Mouse (Mus musculus): Measurements from ENCODE around the gene Ndufaf2.

Ndufaf2 gene

GRCm38 (mm10) chr13:108032789-108033188 is 125.6 kb downstream of the Ndufaf2 start:
- no peak for DNase-seq (ENCODE audit: low spot score)

- no peak for DNase-seq (ENCODE audit: low spot score)
Observed at GRCm38 (mm10) chr13:108025802-108026201, 132.6 kb downstream of the Ndufaf2 start.

GRCm38 (mm10) chr13:108017349-108017748 is 141.1 kb downstream of the Ndufaf2 start:
- DNase-seq (ENCODE audit: low spot score), result no peak

- DNase-seq (ENCODE audit: low spot score), result no peak
Observed at GRCm38 (mm10) chr13:108015166-108015565, 143.3 kb downstream of the Ndufaf2 start.

GRCm38 (mm10) chr13:108013839-108014238 is 144.6 kb downstream of the Ndufaf2 start:
- no peak for DNase-seq (ENCODE audit: low spot score)

DNA sequence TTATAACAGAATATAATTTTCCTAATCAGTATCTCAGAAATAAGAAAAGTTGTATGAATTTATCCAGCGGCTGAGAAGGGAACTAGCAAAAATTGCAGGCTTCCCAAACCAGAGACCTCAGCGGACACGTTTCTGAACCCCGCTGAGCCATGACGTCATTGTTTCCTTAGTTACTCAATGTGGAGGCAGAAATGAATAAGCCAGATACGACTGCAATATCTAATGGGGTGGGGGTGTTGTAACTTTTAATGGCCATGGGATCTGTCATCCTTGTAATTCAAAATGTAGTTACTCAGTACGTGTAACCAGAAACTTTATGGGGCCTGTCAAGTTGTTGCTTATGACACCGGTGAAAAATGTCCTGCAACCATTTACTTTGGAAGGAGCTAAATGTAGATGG is 145.3 kb downstream of the Ndufaf2 start:
- DNase-seq (ENCODE audit: low spot score), result no peak

- DNase-seq (ENCODE audit: low spot score), result no peak
Observed at GRCm38 (mm10) chr13:108007861-108008260, 150.6 kb downstream of the Ndufaf2 start.

- DNase-seq (ENCODE audit: low spot score), result no peak
Observed at GRCm38 (mm10) chr13:107996301-107996700, 162.1 kb downstream of the Ndufaf2 start.

GRCm38 (mm10) chr13:107995211-107995610 is 163.2 kb downstream of the Ndufaf2 start:
- DNase-seq (ENCODE audit: low spot score), result no peak

DNA sequence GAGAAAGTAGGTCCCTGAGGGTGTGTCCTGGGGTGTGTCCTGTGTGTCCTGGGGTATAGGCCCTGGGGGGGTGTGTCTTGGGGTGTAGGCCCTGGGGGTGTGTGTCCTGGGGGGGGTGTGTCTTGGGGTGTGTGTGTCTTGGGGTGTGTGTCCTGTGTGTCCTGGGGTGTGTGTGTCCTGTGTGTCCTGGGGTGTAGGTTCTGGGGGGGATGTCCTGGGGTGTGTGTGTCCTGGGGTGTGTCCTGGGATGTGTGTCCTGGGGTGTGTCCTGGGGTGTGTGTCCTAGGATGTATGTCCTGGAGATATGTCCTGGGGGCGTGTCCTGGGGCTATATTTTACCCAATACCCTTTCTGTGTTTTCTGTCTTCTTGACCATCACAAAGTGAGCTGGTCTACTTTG is 165.8 kb downstream of the Ndufaf2 start:
- DNase-seq (ENCODE audit: low spot score), result no peak

GRCm38 (mm10) chr13:107984641-107985040 is 173.8 kb downstream of the Ndufaf2 start:
- no peak for DNase-seq (ENCODE audit: low spot score)

- no peak for DNase-seq (ENCODE audit: low spot score)
Observed at GRCm38 (mm10) chr13:107984186-107984585, 174.2 kb downstream of the Ndufaf2 start.

DNA sequence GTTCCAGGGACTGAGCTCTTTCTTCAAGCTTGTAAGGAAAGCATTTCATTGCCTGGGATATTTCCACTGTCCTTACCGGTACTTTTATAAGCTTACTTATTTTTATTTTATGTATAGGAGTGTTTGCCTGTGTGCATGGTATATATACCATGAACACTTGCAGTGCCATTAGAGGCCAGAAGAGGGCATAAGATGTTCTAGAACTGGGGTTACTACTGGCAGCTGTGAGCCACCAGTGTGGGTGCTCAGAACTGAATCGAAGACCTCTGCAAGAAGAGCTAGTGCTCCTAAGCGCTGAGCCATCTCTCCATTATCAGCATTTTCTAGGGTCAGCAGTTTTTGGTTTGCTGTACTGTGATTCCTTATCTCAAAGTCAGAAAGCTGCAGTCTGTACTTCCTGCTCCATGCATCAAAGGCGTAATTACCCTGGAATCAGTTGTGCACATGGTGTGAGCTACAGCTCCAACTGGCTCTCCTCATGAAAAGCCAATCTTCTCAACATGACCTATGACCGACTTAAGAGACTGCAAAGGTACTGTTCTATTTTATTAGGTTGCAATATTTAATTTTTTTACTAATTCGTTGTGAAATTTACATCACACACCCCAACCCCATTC is 175.1 kb downstream of the Ndufaf2 start:
- no peak for DNase-seq (ENCODE audit: low spot score)

DNA sequence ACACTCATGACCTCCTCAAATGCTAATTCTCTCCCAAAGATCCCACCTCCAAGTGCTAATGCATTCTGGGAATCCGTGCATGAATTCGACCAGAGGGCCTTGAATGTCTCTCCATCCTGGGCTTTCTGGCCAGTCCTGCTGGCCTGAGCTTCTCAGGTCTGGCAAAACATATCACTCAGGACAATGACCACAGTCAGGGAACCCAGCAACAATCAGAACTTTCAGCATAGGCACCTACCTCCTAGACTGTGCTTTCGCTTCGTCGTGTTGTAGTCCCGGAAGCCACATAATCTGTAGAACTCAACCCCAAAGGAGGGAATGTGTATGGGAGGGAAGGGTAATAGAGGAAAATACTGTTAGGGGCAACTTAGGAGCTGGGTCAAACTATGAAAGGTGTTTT is 179.0 kb downstream of the Ndufaf2 start:
- DNase-seq (ENCODE audit: low spot score), result no peak

DNA sequence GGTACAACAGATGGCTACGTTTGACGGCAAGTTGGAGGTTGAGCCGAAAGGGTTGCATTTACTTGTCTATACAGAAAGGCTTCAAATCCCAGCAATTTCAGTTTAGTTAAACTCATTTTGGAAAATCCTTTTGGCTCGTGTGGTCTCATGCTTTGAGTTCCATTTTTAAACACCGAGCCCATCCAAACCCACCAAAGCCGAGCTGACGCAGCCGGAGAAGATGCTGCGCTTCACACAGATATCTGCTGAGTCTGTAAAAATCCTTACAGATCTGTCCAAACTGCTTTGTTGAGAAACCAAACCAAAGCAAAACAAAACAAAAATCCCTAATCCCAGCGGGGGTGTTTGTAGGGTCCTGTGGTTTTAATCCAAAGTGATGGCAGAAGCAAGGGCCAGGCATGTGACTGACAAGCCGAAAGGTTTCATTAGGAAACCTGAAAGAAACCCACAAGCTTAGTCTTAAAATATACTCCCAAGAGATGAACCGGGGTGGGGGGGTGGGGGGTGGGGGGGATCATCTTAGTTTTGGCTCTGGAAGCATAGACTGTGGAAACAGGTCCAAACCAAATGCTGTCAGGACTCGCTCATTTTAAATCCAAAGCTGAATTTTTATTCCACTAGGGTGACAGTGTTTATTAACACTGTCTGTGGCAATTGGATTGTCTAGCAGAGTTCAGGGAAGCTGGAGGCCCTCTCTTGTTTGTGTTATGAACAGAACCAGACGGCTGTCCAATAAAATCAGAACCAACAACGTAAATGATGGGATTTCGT is 181.4 kb downstream of the Ndufaf2 start:
- DNase-seq (ENCODE audit: low spot score), result no peak

GRCm38 (mm10) chr13:107972451-107972850 is 186.0 kb downstream of the Ndufaf2 start:
- no peak for DNase-seq (ENCODE audit: low spot score)

DNA sequence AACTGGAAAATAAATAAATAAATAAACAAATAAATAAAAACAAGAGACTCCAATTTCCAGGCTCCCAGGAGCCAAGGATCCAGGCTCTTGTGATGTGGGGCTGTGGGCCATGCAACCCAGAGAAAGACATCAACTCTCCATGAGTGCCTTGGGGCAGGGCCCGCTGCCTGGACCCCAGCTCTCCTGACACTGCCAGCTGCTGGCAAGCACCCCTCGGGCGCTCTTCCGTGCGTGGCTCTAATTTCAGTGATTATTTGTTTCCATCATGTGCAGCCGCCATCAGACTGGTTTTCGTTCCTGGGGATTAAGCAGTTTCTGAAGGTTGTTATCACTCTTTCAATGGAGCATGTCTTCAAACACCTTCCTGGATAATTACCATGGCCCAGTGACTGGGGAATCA is 186.6 kb downstream of the Ndufaf2 start:
- DNase-seq (ENCODE audit: low spot score), result no peak

DNA sequence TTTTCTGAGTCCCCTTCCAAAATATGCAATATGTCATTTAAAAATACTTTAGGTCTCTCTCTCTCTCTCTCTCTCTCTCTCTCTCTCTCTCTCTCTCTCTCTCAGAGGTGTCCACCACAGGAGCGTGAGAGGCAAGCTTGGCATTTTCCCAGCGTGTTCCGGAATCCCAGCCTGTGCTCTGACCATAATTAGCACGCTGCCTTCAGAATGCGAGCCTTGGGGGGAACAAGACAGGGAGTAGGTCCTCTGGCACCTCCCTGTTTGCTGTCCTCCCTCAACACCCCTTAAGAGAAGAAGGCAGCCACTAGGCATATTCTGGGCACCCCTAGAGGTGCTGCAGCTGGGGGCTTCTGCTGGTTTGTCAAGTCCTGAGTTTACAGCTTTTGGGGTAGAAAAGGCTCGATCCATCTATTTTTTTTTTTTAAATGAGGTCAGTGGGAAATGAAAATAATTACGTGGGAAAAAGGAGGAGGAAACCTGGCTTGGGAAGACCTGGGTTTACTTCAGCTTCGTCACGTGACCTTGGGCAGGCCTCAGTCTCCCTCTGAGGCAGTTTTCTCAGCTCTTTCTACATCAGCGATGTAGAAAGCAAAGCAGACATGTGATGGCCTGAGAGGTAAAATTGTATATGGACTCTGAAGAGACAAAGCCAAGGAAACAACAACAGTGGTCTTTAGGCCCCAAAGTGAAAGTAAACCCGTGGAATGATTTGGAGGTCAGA is 187.8 kb downstream of the Ndufaf2 start:
- DNase-seq (ENCODE audit: low spot score), result no peak

GRCm38 (mm10) chr13:107969961-107970391 is 188.4 kb downstream of the Ndufaf2 start:
- no peak for DNase-seq (ENCODE audit: low spot score)

DNA sequence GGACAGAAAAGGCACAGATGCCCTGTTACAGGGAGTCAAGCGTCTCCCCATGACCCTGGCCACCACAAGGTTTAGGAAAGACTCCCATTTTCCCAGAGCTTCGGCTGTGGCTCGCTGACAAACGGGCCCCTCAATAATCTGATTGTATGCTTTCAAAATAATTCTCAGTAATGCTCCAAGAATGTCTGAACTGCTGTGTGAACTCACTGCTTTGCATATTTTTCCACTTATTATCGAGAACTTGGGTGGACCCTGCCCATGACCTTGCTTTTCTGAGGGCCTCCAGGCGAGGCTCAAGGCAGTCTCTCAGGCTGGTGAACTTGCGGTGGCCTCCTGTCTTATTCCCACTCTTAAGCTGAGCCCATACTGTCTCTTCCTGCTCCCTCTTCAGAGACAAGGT is 193.8 kb downstream of the Ndufaf2 start:
- DNase-seq (ENCODE audit: low spot score), result no peak

- no peak for DNase-seq (ENCODE audit: low spot score)
Observed at GRCm38 (mm10) chr13:107963471-107963870, 195.0 kb downstream of the Ndufaf2 start.

- DNase-seq (ENCODE audit: low spot score), result no peak
Observed at GRCm38 (mm10) chr13:107962741-107963140, 195.7 kb downstream of the Ndufaf2 start.

DNA sequence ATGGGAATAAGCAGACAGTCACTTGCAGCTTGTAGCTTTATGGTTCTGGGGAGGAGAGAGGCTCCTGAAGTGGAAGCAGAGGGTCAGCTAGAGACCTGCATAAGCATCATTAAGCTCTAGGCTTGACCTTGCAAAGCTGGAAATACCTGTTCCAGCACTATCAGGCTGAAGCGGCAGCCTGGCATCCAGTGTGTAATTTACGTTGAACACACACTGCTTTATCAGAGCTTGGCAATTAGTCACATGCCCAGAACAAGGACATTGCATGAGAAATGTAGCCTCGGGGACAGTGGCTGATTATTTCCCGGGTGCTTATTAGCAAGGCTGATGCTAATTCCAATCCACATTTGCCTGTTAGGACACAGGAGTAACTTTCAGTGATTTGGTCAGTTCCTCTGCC is 196.5 kb downstream of the Ndufaf2 start:
- DNase-seq (ENCODE audit: low spot score), result no peak
